Mouse (Mus musculus) limb, embryonic 14.5 days (tissue): ENCODE results near the gene Plekha7. TPM values are rescaled to one million over a fixed set of nuclear protein-coding genes. Genes with fewer than 3 reads are reported as not detected.

ENCODE experiments used
- ATAC-seq: fragments of 200-750 bp; cut with Nextera tagmentation; 2 replicates; pipeline ENCODE4 v1.8.0; 2017; ENCODE audit warnings: low read depth, moderate number of reproducible peaks, moderate TSS enrichment; ENCODE audit not compliant: low FRiP score
- DNase-seq: peaks from one replicate; pipeline ENCODE4 v3.0.0-alpha.2; 2015; ENCODE audit warnings: low spot score
- H3K27ac ChIP-seq: fragments of 300-500 bp; sonication (generic); replicated peaks from 2 replicates; pipeline ENCODE4 v1.5.1; 2014; ENCODE audit warnings: low read depth, mild to moderate bottlenecking, low read length, moderate library complexity, mixed read lengths
- H3K27me3 ChIP-seq: fragments of 300-500 bp; sonication (generic); 2 replicates; pipeline ENCODE4 v1.6.1; 2014; ENCODE audit warnings: low read length, mixed read lengths; ENCODE audit not compliant: control insufficient read depth, insufficient read depth
- H3K36me3 ChIP-seq: fragments of 300-500 bp; sonication (generic); 2 replicates; pipeline ENCODE4 v1.6.1; 2014; ENCODE audit warnings: mild to moderate bottlenecking, low read length, moderate library complexity, mixed read lengths; ENCODE audit not compliant: control insufficient read depth, insufficient read depth
- H3K4me1 ChIP-seq: fragments of 300-500 bp; sonication (generic); 2 replicates; pipeline ENCODE4 v1.6.1; 2014; ENCODE audit warnings: antibody characterized with exemption, low read length, mixed read lengths; ENCODE audit not compliant: control insufficient read depth, insufficient read depth
- H3K4me2 ChIP-seq: fragments of 300-500 bp; sonication (generic); replicated peaks from 2 replicates; pipeline ENCODE4 v1.6.1; 2014; ENCODE audit warnings: low read depth, mild to moderate bottlenecking, low read length, moderate library complexity; ENCODE audit not compliant: severe bottlenecking
- H3K4me3 ChIP-seq: fragments of 300-500 bp; sonication (generic); replicated peaks from 2 replicates; pipeline ENCODE4 v1.5.1; 2014; ENCODE audit warnings: low read length
- H3K9ac ChIP-seq: fragments of 300-500 bp; sonication (generic); 2 replicates; pipeline ENCODE4 v1.6.1; 2014; ENCODE audit warnings: mild to moderate bottlenecking, low read depth, low read length, moderate library complexity; ENCODE audit not compliant: severe bottlenecking
- H3K9me3 ChIP-seq: fragments of 300-500 bp; sonication (generic); 2 replicates; pipeline ENCODE4 v1.6.1; 2016; ENCODE audit warnings: low read length; ENCODE audit not compliant: control insufficient read depth
- POLR2A ChIP-seq: fragments of 200-500 bp; IDR thresholded peaks from 2 replicates; pipeline ENCODE4 v1.8.0; 2012; ENCODE audit warnings: inconsistent platforms, mild to moderate bottlenecking, moderate library complexity, borderline replicate concordance; ENCODE audit not compliant: insufficient read depth, insufficient read length; ENCODE audit errors: extremely low read depth
- WGBS: fragments of 180-500 bp; shearing (Covaris S2); extraction: QIAGEN DNeasy Blood & Tissue Kit; methylation state at CpG from one replicate; pipeline ENCODE4 v1.1.7; 2014; 5-methylcytosine and 5-hydroxymethylcytosine counted together
- polyA plus RNA-seq, 2 experiments: library from polyadenylated mRNA; depleted of rRNA in 1 of 2; stranded (reverse) in 1 of 2; unstranded in 1 of 2; fragments of >200 nt; fragmentation: Nextera tagmentation in 1 of 2; extraction: Ambion mirVana in 1 of 2; gene quantifications; 2 replicates each; pipeline versions ENCODE4 v1.2.1 to v1.2.3; 2012 to 2014

The Plekha7 gene
- polyA plus RNA-seq, 2 experiments = 9.9 to 14.3 TPM

DNA sequence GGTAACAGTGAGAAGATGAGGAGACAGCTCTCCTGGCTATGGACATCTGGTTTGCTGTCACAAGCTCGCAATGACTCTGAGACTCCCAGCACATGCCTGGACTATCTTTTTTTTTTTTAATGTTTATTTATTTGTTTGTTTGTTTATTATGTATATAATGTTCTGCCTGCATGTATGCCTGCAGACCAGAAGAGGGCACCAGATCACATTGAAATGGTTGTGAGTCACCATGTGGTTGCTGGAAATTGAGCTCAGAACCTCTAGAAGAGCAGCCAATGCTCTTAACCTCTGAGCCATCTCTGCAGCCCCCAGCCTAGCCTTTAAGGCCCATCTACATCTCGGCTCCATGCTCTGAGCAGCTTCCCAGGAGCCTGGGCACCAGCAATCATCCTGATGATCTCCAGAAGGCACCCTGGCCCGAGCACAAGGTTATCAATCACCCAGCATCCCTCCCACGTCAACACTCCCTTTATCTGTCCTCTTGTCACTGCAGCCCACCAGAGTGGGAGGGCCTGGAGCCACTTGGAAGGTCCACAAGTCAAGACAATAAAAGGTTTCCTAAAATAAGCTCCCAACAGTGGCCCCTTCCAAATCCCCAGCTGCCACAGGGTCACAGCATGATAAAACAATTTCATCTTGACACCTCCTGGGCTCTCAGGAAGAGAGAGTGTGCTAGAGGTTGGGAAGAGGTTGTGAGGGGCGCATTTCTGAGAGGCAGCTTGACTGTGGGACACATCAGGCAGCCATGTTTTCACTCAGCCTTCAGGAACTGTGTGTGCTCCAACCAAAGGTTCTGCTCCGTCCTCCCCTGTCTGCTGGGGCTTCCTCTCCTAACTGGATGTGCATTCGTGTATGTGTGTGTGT is 63.6 kb downstream of the Plekha7 start:
- DNase-seq (no peak), ATAC-seq (no peak)
- Histone ChIP-seq H3K4me1 (peaks cover 6% of the 10 kb centered on the region), H3K36me3 (no peaks in the 10 kb centered on the region), H3K9ac (no peak overlapping the region), H3K27ac (no peak overlapping the region), H3K4me3 (no peak overlapping the region), H3K27me3 (no peaks in the 10 kb centered on the region), H3K9me3 (no peaks in the 10 kb centered on the region), H3K4me2 (no peak overlapping the region)
- 37% methylated on average over 7 of the region's 7 CpGs for WGBS
- no peak for TF ChIP-seq POLR2A

DNA sequence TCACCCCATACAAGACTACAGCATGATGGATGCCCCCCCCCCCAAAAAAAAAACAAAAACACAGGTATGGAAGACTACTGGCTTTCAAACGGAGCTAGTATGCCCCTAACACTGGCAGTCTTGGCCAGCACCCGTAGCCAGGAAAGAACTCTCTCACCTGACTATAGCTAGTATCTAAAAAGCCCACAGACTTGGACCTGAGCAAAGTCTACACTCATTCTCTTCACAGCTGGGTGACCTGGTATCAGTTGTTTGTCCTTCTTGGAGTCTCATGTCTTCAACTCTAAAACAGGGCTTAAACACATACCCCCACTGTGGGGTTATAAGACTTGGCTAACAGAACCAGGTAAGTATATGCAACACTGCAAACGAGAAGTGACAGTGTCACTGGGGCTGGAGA is 65.4 kb downstream of the Plekha7 start:
- WGBS = 82% methylated on average over 3 of the region's 3 CpGs
- no peak overlapping the region for H3K9ac ChIP-seq
- no peak for TF ChIP-seq POLR2A

DNA sequence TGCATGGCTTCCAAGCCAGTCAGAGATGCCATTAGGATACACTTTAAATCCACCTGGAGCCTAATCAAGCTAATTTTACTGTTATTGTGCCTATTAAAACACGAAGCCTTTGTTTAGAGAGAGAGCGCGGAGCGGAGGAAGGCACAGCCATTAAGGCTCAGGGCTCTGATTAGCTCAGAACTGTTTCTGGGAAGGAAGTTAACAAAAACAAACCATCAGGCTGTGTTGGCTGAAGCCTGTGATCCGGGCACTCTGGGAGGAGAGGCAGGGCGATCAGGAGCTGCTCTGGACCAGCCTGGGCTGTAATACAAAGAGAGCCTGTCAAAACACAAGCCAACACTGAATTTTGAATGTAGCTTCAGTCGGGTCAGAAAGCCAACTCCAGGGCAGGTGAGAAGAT is 66.6 kb downstream of the Plekha7 start:
- Histone ChIP-seq H3K27me3 (0 out of 2 replicates have a peak, but pooled peaks cover 4% of the 10 kb centered on the region), H3K4me2 (no peak overlapping the region), H3K4me1 (peaks cover 15% of the 10 kb centered on the region), H3K36me3 (no peaks in the 10 kb centered on the region), H3K9me3 (no peaks in the 10 kb centered on the region), H3K4me3 (no peak overlapping the region), H3K27ac (no peak overlapping the region), H3K9ac (no peak overlapping the region)
- DNase-seq (no peak), ATAC-seq (no peak)
- no peak for TF ChIP-seq POLR2A
- WGBS = 31% methylated on average over 7 of the region's 7 CpGs

More for the DNA sequence above, 65.4 kb downstream of the Plekha7 start:
- Histone ChIP-seq H3K4me2 (no peak overlapping the region), H3K27ac (no peak overlapping the region), H3K4me3 (no peak overlapping the region), H3K36me3 (no peaks in the 10 kb centered on the region), H3K4me1 (peaks cover 10% of the 10 kb centered on the region), H3K27me3 (no peaks in the 10 kb centered on the region), H3K9me3 (no peaks in the 10 kb centered on the region)
- DNase-seq (no peak), ATAC-seq (no peak)

DNA sequence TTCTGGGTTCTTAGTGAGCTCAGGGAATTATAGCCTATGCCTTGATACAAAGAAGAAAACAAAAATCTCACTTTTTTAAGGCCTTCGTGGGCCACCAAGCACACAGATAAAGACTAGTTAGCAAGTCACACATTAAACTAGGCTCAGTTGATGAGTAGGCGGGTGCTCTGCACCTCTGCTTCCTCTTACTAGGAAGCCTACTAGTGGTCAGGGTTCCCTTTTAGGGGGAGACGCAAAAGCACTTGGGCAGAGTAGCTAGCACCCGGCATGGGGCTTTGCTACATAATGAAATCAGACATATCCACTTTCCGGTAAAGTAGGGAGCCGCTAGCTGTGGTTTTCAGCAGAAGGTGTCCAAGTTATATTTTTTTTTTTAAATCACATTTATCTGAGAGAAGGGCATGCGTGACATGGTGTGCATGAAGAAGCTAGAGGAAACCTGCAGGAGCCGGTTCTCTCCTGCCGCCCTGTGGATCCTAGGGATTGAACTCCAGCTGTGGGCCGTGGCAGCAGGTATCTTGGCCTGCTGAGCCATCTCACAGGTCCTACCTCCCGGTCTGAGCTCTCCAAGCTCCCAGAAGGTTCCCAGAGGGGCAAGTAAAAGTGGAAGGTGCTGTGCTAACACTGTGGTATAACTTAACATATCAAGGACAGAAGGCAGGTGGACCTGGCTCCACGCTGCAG is 67.2 kb downstream of the Plekha7 start:
- DNase-seq (no peak), ATAC-seq (no peak)
- 64% methylated on average over 12 of the region's 12 CpGs for WGBS
- Histone ChIP-seq H3K9ac (no peak overlapping the region), H3K9me3 (no peaks in the 10 kb centered on the region), H3K4me3 (no peak overlapping the region), H3K27me3 (peaks cover 9% of the 10 kb centered on the region; the same call in 1 of the 2 replicates), H3K4me2 (no peak overlapping the region), H3K36me3 (no peaks in the 10 kb centered on the region), H3K4me1 (peaks cover 11% of the 10 kb centered on the region), H3K27ac (no peak overlapping the region)
- no peak for TF ChIP-seq POLR2A

DNA sequence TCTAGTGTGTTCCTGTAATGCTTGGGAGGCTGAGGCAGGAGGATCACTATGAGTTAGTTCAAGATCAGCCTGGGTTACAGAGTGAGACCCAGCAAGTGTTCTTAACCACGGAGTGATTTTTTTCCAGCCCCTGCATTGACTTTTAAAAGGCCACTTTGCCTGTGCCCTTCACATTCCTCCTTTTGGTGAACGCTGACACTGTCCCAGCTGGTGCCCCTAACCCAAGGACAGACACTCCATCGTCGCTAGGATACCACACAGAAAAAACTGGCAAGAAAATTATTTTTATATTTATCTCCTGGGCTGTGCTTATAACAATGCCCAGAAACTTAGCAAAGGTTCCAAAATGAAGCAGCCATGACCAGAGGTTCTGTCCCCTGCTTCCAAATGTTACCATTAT is 67.8 kb downstream of the Plekha7 start:
- no peak for TF ChIP-seq POLR2A
- Histone ChIP-seq H3K4me3 (no peak overlapping the region), H3K9me3 (no peaks in the 10 kb centered on the region), H3K4me1 (peaks cover 11% of the 10 kb centered on the region), H3K27me3 (peaks cover 12% of the 10 kb centered on the region; the same call in 1 of the 2 replicates), H3K9ac (no peak overlapping the region), H3K27ac (no peak overlapping the region), H3K36me3 (no peaks in the 10 kb centered on the region), H3K4me2 (no peak overlapping the region)
- DNase-seq (no peak), ATAC-seq (no peak)
- WGBS = 80% methylated on average over 4 of the region's 4 CpGs
